Mouse (Mus musculus) hematopoietic stem cell, adult 5-6 weeks (primary cell): Measurements from ENCODE around the gene Tnnc1. TPM values are rescaled to one million over a fixed set of nuclear protein-coding genes. Genes with fewer than 3 reads are reported as not detected.

Source experiments
- total RNA-seq: library from RNA; stranded (forward); fragments of 172-1452, 232-1000 nt; gene quantifications from 2 replicates; pipeline ENCODE4 v1.2.3, GENCODE M21; 2017

The Tnnc1 gene
- total RNA-seq, 1 experiment from 2014 or later = not detected

Other genes starting within 250 kb of the Tnnc1 start
- gene Glt8d1, start 206.9 kb upstream of the Tnnc1 start, total RNA-seq = 30.1 and 44.4 TPM in 2 replicates
- gene Spcs1, start 206.6 kb upstream of the Tnnc1 start, total RNA-seq = 68.9 and 103 TPM in 2 replicates
- 80.7 and 82.2 TPM in 2 replicates for gene Pbrm1, start 189.2 kb upstream of the Tnnc1 start, total RNA-seq
- gene Gnl3, start 189.2 kb upstream of the Tnnc1 start, total RNA-seq = 347 and 449 TPM in 2 replicates
- gene Smim4, start 79.4 kb upstream of the Tnnc1 start, total RNA-seq = 52.8 and 60.0 TPM in 2 replicates
- 54.5 and 57.9 TPM in 2 replicates for gene Nt5dc2, start 77.3 kb upstream of the Tnnc1 start, total RNA-seq
- 0.25 TPM in 1 of 2 replicates, not detected in the other for gene Stab1, start 39.7 kb upstream of the Tnnc1 start, total RNA-seq
- gene Nisch, start 8.6 kb downstream of the Tnnc1 start, total RNA-seq = 101 and 126 TPM in 2 replicates
- 0.06 and 0.20 TPM in 2 replicates for gene Sema3g, start 9.5 kb downstream of the Tnnc1 start, total RNA-seq
- gene Phf7, start 43.0 kb downstream of the Tnnc1 start, total RNA-seq = 14.6 and 21.7 TPM in 2 replicates
- 58.2 and 72.6 TPM in 2 replicates for gene Bap1, start 43.1 kb downstream of the Tnnc1 start, total RNA-seq
- 1.1 and 1.9 TPM in 2 replicates for gene Dnah1, start 115.6 kb downstream of the Tnnc1 start, total RNA-seq
- 61.8 and 79.4 TPM in 2 replicates for gene Capn7, start 128.3 kb downstream of the Tnnc1 start, total RNA-seq
- 14.3 and 15.9 TPM in 2 replicates for gene Sh3bp5, start 227.8 kb downstream of the Tnnc1 start, total RNA-seq